Mouse (Mus musculus) CH12.LX (cell line): ENCODE results near the gene Nthl1.

Experiments
- CTCF ChIP-seq, 2 experiments: IDR thresholded peaks in 1 of 2; conservative IDR thresholded peaks in 1 of 2; 2 replicates each; pipeline ENCODE4 v1.5.1; 2011 to 2012; ENCODE audit warnings: low read depth in 2 of 2, low read length in 2 of 2, improper control_type of control experiment in 1 of 2, inconsistent platforms in 1 of 2, mild to moderate bottlenecking in 1 of 2, moderate library complexity in 1 of 2
- EP300 ChIP-seq: IDR thresholded peaks from 2 replicates; pipeline ENCODE4 v1.6.1; 2011; ENCODE audit warnings: low read length, improper control_type of control experiment
- MEF2A ChIP-seq: IDR thresholded peaks from 2 replicates; pipeline ENCODE4 v1.6.1; 2014; ENCODE audit warnings: low read depth, mild to moderate bottlenecking, inconsistent platforms, low read length, improper control_type of control experiment, borderline replicate concordance
- MYC ChIP-seq: IDR thresholded peaks from 2 replicates; pipeline ENCODE4 v1.6.1; 2011; ENCODE audit warnings: low read depth, mild to moderate bottlenecking, improper control_type of control experiment, low read length
- POLR2A ChIP-seq: IDR thresholded peaks from 2 replicates; pipeline ENCODE4 v1.6.1; 2011; ENCODE audit warnings: low read depth, mild to moderate bottlenecking, improper control_type of control experiment, low read length
- USF2 ChIP-seq: conservative IDR thresholded peaks from 2 replicates; pipeline ENCODE4 v1.6.1; 2011; ENCODE audit warnings: low read depth, low read length, improper control_type of control experiment

GRCm38 (mm10) chr17:24687146-24687595, 54.7 kb downstream of the Nthl1 start:
- TF ChIP-seq MEF2A (no peak), CTCF (conservative IDR thresholded peaks at IDR 0.05 in 1 of 2, IDR thresholded peaks at IDR 0.05 in 1 of 2; ENCODE audit: low read depth in 2 of 2, low read length in 2 of 2) (no peak), POLR2A (no peak), USF2 (no peak), EP300 (no peak), MYC (no peak)
